ENCODE assay signal across 10 mouse cellular contexts in the genomic region with DNA sequence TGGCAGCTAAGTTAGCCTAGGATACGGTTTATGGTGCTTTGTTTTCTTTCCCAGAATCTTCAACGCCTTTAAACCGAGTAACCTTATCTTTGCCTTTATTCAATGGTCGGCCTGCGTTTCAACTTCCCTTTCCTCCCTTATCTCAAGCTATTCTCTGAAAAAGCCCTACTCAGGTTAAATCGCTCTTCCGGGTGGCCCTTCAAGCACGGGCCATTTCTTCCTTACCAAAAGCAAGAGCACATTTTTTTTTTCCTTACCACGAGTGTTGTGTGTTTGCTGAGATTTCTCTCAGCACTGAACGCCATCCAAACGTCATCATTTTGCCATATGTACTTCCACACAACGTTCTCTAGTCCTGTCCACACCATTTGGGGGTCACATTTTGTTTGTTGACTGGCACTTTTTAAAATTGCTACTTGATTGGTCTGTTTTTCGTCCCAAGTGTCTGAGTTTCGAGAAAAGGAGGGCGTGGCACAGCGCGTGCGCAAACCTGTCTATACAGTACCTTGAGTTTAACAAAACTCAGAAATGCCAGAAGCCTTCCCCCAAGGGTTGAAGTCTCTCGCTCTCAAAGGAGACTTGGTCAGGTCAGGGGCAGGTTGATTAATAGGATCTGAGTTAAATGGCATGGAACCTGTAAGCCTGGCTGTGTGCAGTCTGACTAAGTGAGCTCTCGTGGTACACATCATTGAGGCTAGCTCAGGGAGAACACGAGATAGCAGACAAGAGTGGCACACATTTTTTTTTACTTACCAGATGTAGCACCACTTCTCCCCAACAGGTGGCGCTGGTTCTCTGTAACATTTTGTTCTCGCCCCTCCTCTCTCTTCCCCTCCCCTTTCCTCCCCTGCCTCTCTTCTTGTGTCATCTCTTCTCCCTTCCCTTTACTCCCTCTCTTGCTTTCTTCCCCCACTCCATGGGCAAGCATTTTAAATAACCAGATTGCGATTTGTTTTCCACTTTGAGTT. TPM values are rescaled to one million over a fixed set of nuclear protein-coding genes. Genes with fewer than 3 reads are reported as not detected.
DNase-seq lines count a peak whose midpoint lies in the region; ATAC-seq and TF ChIP-seq lines count a peak whose summit lies in the region.
"Had no signal": no experiment of that assay in that cellular context is flagged by ENCODE, and none has a peak within 500 bp of the region (broad histone marks: within the 10 kb centered on the region; RNA-seq: fewer than 3 reads in every experiment).

No protein-coding gene starts in this region.

- H3K27me3 ChIP-seq in heart, embryonic 12.5 days (replicated peaks): no peaks in the 10 kb centered on the region
- no peaks in the 10 kb centered on the region for H3K27me3 ChIP-seq in C2C12 (ENCODE audit: control insufficient read depth, insufficient read depth, insufficient read length)
- no peaks in the 10 kb centered on the region for H3K27me3 ChIP-seq in thymus, adult 2 months (ENCODE audit: control insufficient read depth, insufficient read depth, low read length)
- H3K27me3 ChIP-seq: embryonic facial prominence, embryonic 13.5 days had no signal

- DNase-seq in heart, adult 11 months: peak; percentile 64
- DNase-seq in adrenal gland, postnatal 36 days: peak; percentile 64 to 66
- DNase-seq in forelimb bud, embryonic 11.5 days (ENCODE audit: low read depth, low spot score): peak; percentile 7
- DNase-seq in layer of hippocampus, postnatal 10 days (ENCODE audit: low spot score in 2 of 2): peak; percentile 66 to 69
- DNase-seq in thymus, adult 2 months: peak; percentile 68

- no peak overlapping the region for H3K4me2 ChIP-seq in heart, embryonic 12.5 days
- H3K4me2 ChIP-seq: embryonic facial prominence, embryonic 13.5 days had no signal

- H3K79me3 ChIP-seq in C2C12 (ENCODE audit: low read depth): no peaks in the 10 kb centered on the region

- H3K79me2 ChIP-seq in C2C12 (ENCODE audit: control insufficient read depth, insufficient read depth): no peaks in the 10 kb centered on the region

- no peak for ATAC-seq in heart, embryonic 12.5 days (ENCODE audit: insufficient number of reproducible peaks, low FRiP score)
- peak; percentile 65 for ATAC-seq in megakaryocyte-erythroid progenitor cell, adult 5-6 weeks (replicated peaks; ENCODE audit: low FRiP score, low TSS enrichment, poor library complexity, severe bottlenecking)

- H3K9ac ChIP-seq in heart, embryonic 12.5 days: no peak overlapping the region
- H3K9ac ChIP-seq: embryonic facial prominence, embryonic 13.5 days had no signal

- TF ChIP-seq POLR2A in thymus, adult 2 months (IDR thresholded peaks at IDR 0.05; ENCODE audit: control insufficient read depth, extremely low read depth, insufficient read depth, low read length, poor library complexity): no peak

- 0 out of 2 replicates have a peak, but pooled peaks cover 4% of the 10 kb centered on the region for H3K9me3 ChIP-seq in heart, embryonic 12.5 days (replicated peaks)
- H3K9me3 ChIP-seq: embryonic facial prominence, embryonic 13.5 days had no signal

- peak; percentile 30 for TF ChIP-seq CTCF in C2C12 (IDR thresholded peaks at IDR 0.05; ENCODE audit: control insufficient read depth, insufficient read depth, insufficient read length)
- TF ChIP-seq CTCF in thymus, adult 2 months (IDR thresholded peaks at IDR 0.05; ENCODE audit: borderline replicate concordance, control insufficient read depth, extremely low read depth, insufficient read depth, low read length, poor library complexity): no peak

- no peak overlapping the region; the same call in 1 of the 2 replicates for H3K27ac ChIP-seq in heart, embryonic 12.5 days (ENCODE audit: poor library complexity, severe bottlenecking)
- H3K27ac ChIP-seq in thymus, adult 2 months (ENCODE audit: control insufficient read depth, insufficient read depth, low read length): no peak overlapping the region
- H3K27ac ChIP-seq: embryonic facial prominence, embryonic 13.5 days had no signal

- no peak overlapping the region for H3ac ChIP-seq in C2C12 (ENCODE audit: control insufficient read depth, insufficient read length, low read depth)

- H3K36me3 ChIP-seq in heart, embryonic 12.5 days: no peaks in the 10 kb centered on the region
- no peaks in the 10 kb centered on the region for H3K36me3 ChIP-seq in C2C12 (ENCODE audit: control insufficient read depth, insufficient read depth)
- no peaks in the 10 kb centered on the region for H3K36me3 ChIP-seq in thymus, adult 2 months (ENCODE audit: control insufficient read depth, insufficient read depth, low read length)
- H3K36me3 ChIP-seq: embryonic facial prominence, embryonic 13.5 days had no signal

- H3K4me1 ChIP-seq in heart, embryonic 12.5 days (replicated peaks): peaks cover 12% of the 10 kb centered on the region
- 0 out of 2 replicates have a peak, but pooled peaks cover 5% of the 10 kb centered on the region for H3K4me1 ChIP-seq in thymus, adult 2 months (replicated peaks; ENCODE audit: control insufficient read depth, insufficient read depth, low read length)
- H3K4me1 ChIP-seq: embryonic facial prominence, embryonic 13.5 days had no signal

- no peak overlapping the region for H3K4me3 ChIP-seq in heart, embryonic 12.5 days
- H3K4me3 ChIP-seq in C2C12 (ENCODE audit: insufficient read depth, poor library complexity, severe bottlenecking): no peak overlapping the region
- H3K4me3 ChIP-seq in thymus, adult 2 months (ENCODE audit: control insufficient read depth, insufficient read depth, low read length): no peak overlapping the region
- H3K4me3 ChIP-seq: embryonic facial prominence, embryonic 13.5 days; megakaryocyte, embryonic 14.5 days had no signal

- WGBS in heart, embryonic 12.5 days: 41% methylated on average over 24 of the region's 24 CpGs
- WGBS in thymus, adult 2 months: 52% methylated on average over 24 of the region's 24 CpGs

TF ChIP-seq in C2C12, 6 proteins besides CTCF, POLR2A, EP300 and RAD21:
- TF ChIP-seq MAX (IDR thresholded peaks at IDR 0.05) (no peak), CEBPB (IDR thresholded peaks at IDR 0.05; ENCODE audit: low read depth) (no peak), FOSL1 (IDR thresholded peaks at IDR 0.05; ENCODE audit: insufficient read depth, low read length, poor library complexity, severe bottlenecking) (no peak), MYOD1 (IDR thresholded peaks at IDR 0.05; ENCODE audit: control insufficient read depth, insufficient read length, low read depth) (no peak), USF1 (IDR thresholded peaks at IDR 0.05; ENCODE audit: low read depth) (no peak), MYOG (IDR thresholded peaks at IDR 0.05; ENCODE audit: control insufficient read depth, extremely low read depth, insufficient read length) (no peak)

RNA-seq across cellular contexts. Expression of gene Aldh8a1, which starts 43.6 kb away (rescaled TPM):
- polyA plus RNA-seq in heart, embryonic 12.5 days (2016; fragmentation: Nextera tagmentation; extraction: Ambion mirVana): 0.38 TPM in 1 of 2 replicates, not detected in the other
- polyA plus RNA-seq in C2C12 (2012; fragmentation: generic; extraction: Trizol): not detected
- not detected for total RNA-seq in adrenal gland, postnatal 36 days (2021)
- total RNA-seq in layer of hippocampus, postnatal 10 days (2021): under 1 TPM in 1 of 2 experiments, not detected in 1; 0.34 TPM
- not detected in 2 replicates for total RNA-seq in megakaryocyte-erythroid progenitor cell, adult 5-6 weeks (2014; fragmentation: Nextera tagmentation)
- not detected in 2 replicates for total RNA-seq in megakaryocyte-erythroid progenitor cell, adult 5-6 weeks (2017)
- polyA plus RNA-seq in thymus, adult 2 months (2012; rRNA removed): 0.16 and 0.80 TPM in 2 replicates
- polyA plus RNA-seq: embryonic facial prominence, embryonic 13.5 days had no signal

Comparison
In these comparisons a context has a peak if more than half of its experiments do, and no peak if none do; other contexts are left out.
1. DNase-seq: peak in every context shown above with its lines; median percentile 68 in thymus, adult 2 months; 68 in layer of hippocampus, postnatal 10 days; 65 in adrenal gland, postnatal 36 days; 64 in heart, adult 11 months; 7 in forelimb bud, embryonic 11.5 days.